Mouse (Mus musculus) CH12.LX (cell line): ENCODE results near the gene Acss2. TPM values are rescaled to one million over a fixed set of nuclear protein-coding genes. Genes with fewer than 3 reads are reported as not detected.

ENCODE experiments used
- DNase-seq: peaks from one replicate; pipeline ENCODE4 v3.0.0-alpha.2; 2013; ENCODE audit errors: extremely low read depth
- H3K27ac ChIP-seq: 2 replicates; pipeline ENCODE4 v1.5.1; 2012; ENCODE audit warnings: low read depth, mild to moderate bottlenecking, control low read depth, moderate library complexity; ENCODE audit not compliant: insufficient read depth
- H3K27me3 ChIP-seq: replicated peaks from 2 replicates; pipeline ENCODE3; 2012; ENCODE audit warnings: inconsistent platforms
- H3K36me3 ChIP-seq, 2 experiments: replicated peaks in 1 of 2; 2 replicates each; pipeline versions ENCODE3 to v1.6.1; 2012; ENCODE audit warnings: inconsistent platforms in 1 of 2, low read length in 1 of 2, mild to moderate bottlenecking in 1 of 2, mixed read lengths in 1 of 2, moderate library complexity in 1 of 2; ENCODE audit not compliant: control insufficient read depth in 1 of 2, insufficient read depth in 1 of 2
- H3K4me1 ChIP-seq, 2 experiments: 2 replicates each; pipeline ENCODE4 v1.6.1; 2012; ENCODE audit warnings: inconsistent platforms in 1 of 2, moderate library complexity in 1 of 2; ENCODE audit not compliant: insufficient read depth in 2 of 2, control insufficient read depth in 1 of 2
- H3K4me2 ChIP-seq: 2 replicates; pipeline ENCODE4 v1.6.1; 2012; ENCODE audit warnings: low read depth, mild to moderate bottlenecking, control low read depth; ENCODE audit not compliant: poor library complexity, insufficient read depth, severe bottlenecking
- H3K4me3 ChIP-seq, 3 experiments: fragments of 150-350 bp in 1 of 3; sonication (generic) in 1 of 3; replicated peaks in 1 of 3; 2 replicates each; pipeline versions ENCODE3 to v1.5.1; 2011 to 2012; ENCODE audit warnings: low read depth in 2 of 3, low read length in 2 of 3, mild to moderate bottlenecking in 2 of 3, moderate library complexity in 2 of 3, control low read depth in 1 of 3, improper control_type of control experiment in 1 of 3, inconsistent platforms in 1 of 3, mixed read lengths in 1 of 3; ENCODE audit not compliant: poor library complexity in 1 of 3
- H3K79me2 ChIP-seq: replicated peaks from 2 replicates; pipeline ENCODE4 v1.6.1; 2012; ENCODE audit warnings: mild to moderate bottlenecking, moderate library complexity; ENCODE audit not compliant: control insufficient read depth, poor library complexity, insufficient read depth, severe bottlenecking; ENCODE audit errors: extremely low read depth
- H3K9ac ChIP-seq: 2 replicates; pipeline ENCODE4 v1.6.1; 2012; ENCODE audit warnings: low read depth, mild to moderate bottlenecking, control low read depth, moderate library complexity; ENCODE audit not compliant: insufficient read depth
- H3K9me3 ChIP-seq: replicated peaks from 2 replicates; pipeline ENCODE3; 2012; ENCODE audit warnings: low read length, inconsistent platforms, mixed read lengths
- BHLHE40 ChIP-seq: IDR thresholded peaks from 2 replicates; pipeline ENCODE4 v1.6.1; 2011; ENCODE audit warnings: mild to moderate bottlenecking, low read depth, low read length, improper control_type of control experiment
- ELF1 ChIP-seq: IDR thresholded peaks from 2 replicates; pipeline ENCODE4 v1.6.1; 2014; ENCODE audit warnings: low read depth, mild to moderate bottlenecking, inconsistent platforms, low read length, improper control_type of control experiment
- EP300 ChIP-seq: IDR thresholded peaks from 2 replicates; pipeline ENCODE4 v1.6.1; 2011; ENCODE audit warnings: low read length, improper control_type of control experiment
- GABPA ChIP-seq: IDR thresholded peaks from 2 replicates; pipeline ENCODE4 v1.6.1; 2012; ENCODE audit warnings: low read depth, low read length, improper control_type of control experiment, inconsistent platforms; ENCODE audit not compliant: insufficient replicate concordance
- HCFC1 ChIP-seq: IDR thresholded peaks from 2 replicates; pipeline ENCODE4 v1.6.1; 2012; ENCODE audit warnings: low read depth, mild to moderate bottlenecking, inconsistent platforms, low read length, improper control_type of control experiment
- JUND ChIP-seq: conservative IDR thresholded peaks from 2 replicates; pipeline ENCODE4 v1.6.1; 2011; ENCODE audit warnings: low read depth, low read length, improper control_type of control experiment
- MAFK ChIP-seq: IDR thresholded peaks from 2 replicates; pipeline ENCODE4 v1.6.1; 2011; ENCODE audit warnings: low read length, improper control_type of control experiment; ENCODE audit not compliant: insufficient replicate concordance
- MAX ChIP-seq: IDR thresholded peaks from 2 replicates; pipeline ENCODE4 v1.6.1; 2011; ENCODE audit warnings: low read length, improper control_type of control experiment
- MAZ ChIP-seq: IDR thresholded peaks from 2 replicates; pipeline ENCODE4 v1.6.1; 2012; ENCODE audit warnings: low read depth, mild to moderate bottlenecking, inconsistent platforms, low read length, improper control_type of control experiment, moderate library complexity
- MEF2A ChIP-seq: IDR thresholded peaks from 2 replicates; pipeline ENCODE4 v1.6.1; 2014; ENCODE audit warnings: low read depth, mild to moderate bottlenecking, inconsistent platforms, low read length, improper control_type of control experiment, borderline replicate concordance
- MXI1 ChIP-seq: IDR thresholded peaks from 2 replicates; pipeline ENCODE4 v1.6.1; 2011; ENCODE audit warnings: mild to moderate bottlenecking, low read depth, low read length, improper control_type of control experiment
- MYC ChIP-seq: IDR thresholded peaks from 2 replicates; pipeline ENCODE4 v1.6.1; 2011; ENCODE audit warnings: low read depth, mild to moderate bottlenecking, improper control_type of control experiment, low read length
- NELFE ChIP-seq: IDR thresholded peaks from 2 replicates; pipeline ENCODE4 v1.6.1; 2011; ENCODE audit warnings: low read depth, low read length, improper control_type of control experiment
- NRF1 ChIP-seq: IDR thresholded peaks from 2 replicates; pipeline ENCODE4 v1.6.1; 2014; ENCODE audit warnings: low read depth, mild to moderate bottlenecking, inconsistent platforms, low read length, improper control_type of control experiment, moderate library complexity
- PAX5 ChIP-seq: IDR thresholded peaks from 2 replicates; pipeline ENCODE4 v1.6.1; 2012; ENCODE audit warnings: low read length, inconsistent platforms, mixed read lengths
- POLR2A ChIP-seq: IDR thresholded peaks from 2 replicates; pipeline ENCODE4 v1.6.1; 2011; ENCODE audit warnings: low read depth, mild to moderate bottlenecking, improper control_type of control experiment, low read length
- POLR2AphosphoS2 ChIP-seq: IDR thresholded peaks from 2 replicates; pipeline ENCODE4 v1.6.1; 2011; ENCODE audit warnings: low read depth, low read length, improper control_type of control experiment
- RCOR1 ChIP-seq: conservative IDR thresholded peaks from 2 replicates; pipeline ENCODE4 v1.6.1; 2012; ENCODE audit warnings: low read depth, mild to moderate bottlenecking, inconsistent platforms, low read length, improper control_type of control experiment
- SIN3A ChIP-seq: IDR thresholded peaks from 2 replicates; pipeline ENCODE4 v1.6.1; 2012; ENCODE audit warnings: low read length, improper control_type of control experiment, inconsistent platforms
- SMC3 ChIP-seq: IDR thresholded peaks from 2 replicates; pipeline ENCODE4 v1.6.1; 2011; ENCODE audit warnings: low read depth, low read length, improper control_type of control experiment
- TBP ChIP-seq: conservative IDR thresholded peaks from 2 replicates; pipeline ENCODE4 v1.6.1; 2011; ENCODE audit warnings: low read depth, low read length, improper control_type of control experiment
- USF1 ChIP-seq: IDR thresholded peaks from 2 replicates; pipeline ENCODE4 v1.6.1; 2014; ENCODE audit warnings: low read depth, mild to moderate bottlenecking, inconsistent platforms, low read length, improper control_type of control experiment
- USF2 ChIP-seq: conservative IDR thresholded peaks from 2 replicates; pipeline ENCODE4 v1.6.1; 2011; ENCODE audit warnings: low read depth, low read length, improper control_type of control experiment
- ZC3H11A ChIP-seq: IDR thresholded peaks from 2 replicates; pipeline ENCODE4 v1.6.1; 2012; ENCODE audit warnings: low read depth, mild to moderate bottlenecking, inconsistent platforms, low read length, improper control_type of control experiment
- ZKSCAN1 ChIP-seq: IDR thresholded peaks from 2 replicates; pipeline ENCODE4 v1.6.1; 2012; ENCODE audit warnings: low read depth, inconsistent platforms, low read length, improper control_type of control experiment, borderline replicate concordance
- ZMIZ1 ChIP-seq: IDR thresholded peaks from 2 replicates; pipeline ENCODE4 v1.6.1; 2012; ENCODE audit warnings: low read depth, mild to moderate bottlenecking, inconsistent platforms, low read length, improper control_type of control experiment
- ZNF384 ChIP-seq: IDR thresholded peaks from 2 replicates; pipeline ENCODE4 v1.6.1; 2012; ENCODE audit warnings: low read depth, low read length, improper control_type of control experiment, inconsistent platforms
- dilution Hi-C: fragments of 300-500 bp; cut with MboI; formaldehyde crosslinking; loops from 2 replicates; pipeline ENCODE4 v1.14.3; 2020; ENCODE audit warnings: low sequenced_read_pairs; ENCODE audit not compliant: extremely low pct_unique_long_range_greater_than_20kb, extremely low pct_ligation_motif_present
- in situ Hi-C: fragments of 300-500 bp; cut with MboI; formaldehyde crosslinking; loops from 3 replicates; pipeline ENCODE4 v1.14.3; 2019; ENCODE audit warnings: low sequenced_read_pairs, low pct_ligation_motif_present, low pct_unique_long_range_greater_than_20kb, mixed read lengths
- polyA plus RNA-seq: library from polyadenylated mRNA; unstranded; fragments of >175 nt; gene quantifications from 2 replicates; pipeline ENCODE4 v1.2.1, GENCODE M21; 2012; ENCODE audit warnings: low read depth; ENCODE audit not compliant: insufficient read length
- total RNA-seq, 2 experiments: library from RNA; depleted of rRNA; stranded (reverse); fragments of 300-350 nt in 1 of 2; fragments of >200 nt in 1 of 2; gene quantifications; 2 replicates each; pipeline ENCODE4 v1.2.3; 2012 to 2014

The Acss2 gene
- total and polyA plus RNA-seq, 3 experiments, result 3.4 to 11.0 (median 10.0) TPM

- DNase-seq, result no peak
- no peaks in the 10 kb centered on the region for H3K36me3 ChIP-seq
- no peaks in the 10 kb centered on the region for H3K79me2 ChIP-seq
- peaks cover 0 to 6% of the 10 kb centered on the region in 2 experiments; a peak in 2 of 4 replicates for H3K4me1 ChIP-seq
- no peak overlapping the region for H3K4me2 ChIP-seq
- peaks cover 49% of the 10 kb centered on the region for H3K27me3 ChIP-seq
- no peak overlapping the region for H3K27ac ChIP-seq
- H3K9me3 ChIP-seq, result no peaks in the 10 kb centered on the region
- TF ChIP-seq POLR2AphosphoS2 (no peak), MXI1 (no peak), ZMIZ1 (no peak), NELFE (no peak), MEF2A (no peak), GABPA (no peak), ZKSCAN1 (no peak), USF1 (no peak), SIN3A (no peak), NRF1 (no peak), USF2 (no peak), TBP (no peak), ELF1 (no peak), ZC3H11A (no peak), MAFK (no peak), MAZ (no peak), MAX (no peak), MYC (no peak), ZNF384 (no peak)
- H3K4me3 ChIP-seq, result no peak overlapping the region
- H3K9ac ChIP-seq, result no peak overlapping the region
- dilution Hi-C loops, result no loop called here
- in situ Hi-C loops, result no loop called here
These were observed 88.6 kb downstream of the Acss2 start for GRCm38 (mm10) chr2:155606360-155606759.

- Histone ChIP-seq H3K4me3 (no peak within 1 kb of the TSS), H3K27me3 (peaks cover 85% of the 10 kb centered on the region), H3K9ac (no peak within 1 kb of the TSS), H3K79me2 (no peaks in the 10 kb centered on the region), H3K4me1 (peaks cover 9 to 15% of the 10 kb centered on the region in 2 experiments), H3K4me2 (no peak within 1 kb of the TSS), H3K27ac (no peak within 1 kb of the TSS)
- dilution Hi-C loops, result no loop called here
- DNase-seq, result no peak
- in situ Hi-C loops, result no loop called here
- TF ChIP-seq SMC3 (no peak), ZC3H11A (no peak), EP300 (no peak), PAX5 (no peak), HCFC1 (no peak), ZMIZ1 (no peak), GABPA (no peak), ELF1 (no peak), BHLHE40 (no peak), NRF1 (no peak), POLR2A (no peak), MEF2A (no peak), JUND (no peak), RCOR1 (no peak)
- TF ChIP-seq, all 38 proteins: peak for 0
- H3K36me3 ChIP-seq, result no peaks in the 10 kb centered on the region
- H3K9me3 ChIP-seq, result no peaks in the 10 kb centered on the region
These were observed 93.2 kb downstream of the Acss2 start, which contains the start of gene Myh7b for GRCm38 (mm10) chr2:155610978-155611377. TSS of gene Myh7b (plus strand) at chr2:155611212.
